Mouse (Mus musculus) urinary bladder, postnatal 14 days (tissue): Measurements from ENCODE around the gene Hist1h1d.
A peak's percentile ranks its signal among the peaks of the same experiment; 100 is the strongest.

Experiments used
- DNase-seq: peaks from one replicate; pipeline ENCODE4 v3.0.0; 2021; ENCODE audit warnings: low spot score

The Hist1h1d gene

DNA sequence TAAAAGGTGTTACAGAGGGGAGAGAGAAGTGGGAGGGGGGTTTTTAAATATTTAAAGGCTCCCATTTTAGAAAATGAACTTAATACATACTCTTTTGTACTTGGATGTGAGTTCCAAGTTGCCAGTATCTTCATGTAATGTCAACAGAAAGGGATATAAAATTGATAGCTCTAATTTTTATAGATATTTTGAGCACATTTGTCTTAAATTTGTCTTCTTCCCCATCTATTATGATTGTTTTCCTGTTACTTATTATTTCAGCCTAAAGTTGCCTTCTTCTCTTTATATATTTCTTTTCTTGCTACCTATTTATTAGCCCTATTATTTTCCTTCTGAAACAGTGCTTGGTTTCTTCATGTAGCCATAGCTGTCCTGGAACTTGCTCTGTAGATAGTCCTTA lies at the start of gene Hist1h1d:
Gene Hist1h1d (plus strand): TSS at position 301 of the 400 bp plus-strand sequence.
- DNase-seq, result no peak

DNA sequence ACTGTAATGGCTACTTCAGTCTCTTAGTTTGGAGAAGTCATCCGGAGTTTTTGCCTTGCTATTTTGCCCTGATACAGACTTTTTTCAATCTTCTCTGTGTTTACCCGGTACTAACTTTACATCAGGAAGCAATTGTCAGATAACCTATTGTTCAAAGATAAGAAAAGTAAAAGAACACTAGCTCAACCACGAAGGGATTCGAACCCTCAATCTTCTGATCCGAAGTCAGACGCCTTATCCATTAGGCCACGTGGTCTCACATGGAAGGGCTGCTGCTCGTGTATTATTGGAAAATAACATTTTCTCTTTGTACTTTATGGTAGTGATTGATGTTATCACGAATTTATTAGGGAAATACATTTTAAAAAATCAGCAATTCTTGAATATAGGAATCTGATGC lies 49.3 kb upstream of the Hist1h1d start:
- peak; percentile 53 for DNase-seq

DNA sequence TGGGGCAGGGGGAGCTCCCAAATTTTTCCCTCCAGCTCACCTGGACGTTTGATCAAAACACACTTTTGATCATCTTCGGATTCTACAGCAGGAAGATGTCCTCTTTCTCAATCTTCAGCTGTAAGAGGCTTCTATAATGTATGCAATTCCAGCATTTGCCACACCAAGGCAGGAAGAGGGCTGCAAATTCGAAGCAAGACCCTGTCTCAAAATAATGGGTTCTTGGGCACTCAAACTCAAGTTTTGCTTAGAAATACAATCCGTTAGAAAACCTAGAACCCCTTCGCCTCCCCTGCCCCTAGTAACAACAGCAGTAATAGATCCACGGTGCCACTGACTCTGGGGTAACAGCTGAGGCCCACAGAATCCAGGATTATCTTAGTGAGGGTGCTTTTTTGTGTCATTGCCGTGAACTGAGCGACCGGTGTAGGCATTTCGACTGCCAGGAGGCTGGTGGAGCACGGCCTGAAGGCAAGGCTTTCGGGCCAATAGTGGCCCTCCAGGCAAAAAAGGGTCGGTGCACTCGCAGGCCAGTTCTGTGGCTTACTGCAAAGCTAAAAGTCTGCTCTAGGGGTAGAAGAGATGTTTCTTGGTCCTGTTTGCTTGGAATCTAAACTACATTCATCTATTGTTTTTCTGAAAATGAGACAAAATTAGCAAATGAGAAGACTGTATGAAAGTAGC lies 47.3 kb upstream of the Hist1h1d start:
- DNase-seq, result no peak

DNA sequence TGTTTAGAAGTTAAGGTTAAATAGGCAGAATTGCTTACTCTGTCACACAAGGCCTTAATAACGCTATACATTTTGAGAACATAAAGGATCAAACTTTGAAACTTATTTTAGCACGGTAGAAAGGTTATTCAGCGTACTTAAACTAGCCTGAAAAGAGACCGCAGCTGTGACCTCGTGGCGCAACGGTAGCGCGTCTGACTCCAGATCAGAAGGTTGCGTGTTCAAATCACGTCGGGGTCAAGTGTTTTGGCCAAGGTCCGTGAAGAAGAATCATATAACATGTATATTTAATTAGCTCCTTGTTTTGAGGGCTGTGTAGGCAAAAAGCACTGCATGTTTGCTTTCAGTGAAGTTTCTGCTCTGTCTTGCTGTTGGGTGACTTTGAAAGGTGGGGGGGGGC lies 46.7 kb upstream of the Hist1h1d start:
- no peak for DNase-seq

DNA sequence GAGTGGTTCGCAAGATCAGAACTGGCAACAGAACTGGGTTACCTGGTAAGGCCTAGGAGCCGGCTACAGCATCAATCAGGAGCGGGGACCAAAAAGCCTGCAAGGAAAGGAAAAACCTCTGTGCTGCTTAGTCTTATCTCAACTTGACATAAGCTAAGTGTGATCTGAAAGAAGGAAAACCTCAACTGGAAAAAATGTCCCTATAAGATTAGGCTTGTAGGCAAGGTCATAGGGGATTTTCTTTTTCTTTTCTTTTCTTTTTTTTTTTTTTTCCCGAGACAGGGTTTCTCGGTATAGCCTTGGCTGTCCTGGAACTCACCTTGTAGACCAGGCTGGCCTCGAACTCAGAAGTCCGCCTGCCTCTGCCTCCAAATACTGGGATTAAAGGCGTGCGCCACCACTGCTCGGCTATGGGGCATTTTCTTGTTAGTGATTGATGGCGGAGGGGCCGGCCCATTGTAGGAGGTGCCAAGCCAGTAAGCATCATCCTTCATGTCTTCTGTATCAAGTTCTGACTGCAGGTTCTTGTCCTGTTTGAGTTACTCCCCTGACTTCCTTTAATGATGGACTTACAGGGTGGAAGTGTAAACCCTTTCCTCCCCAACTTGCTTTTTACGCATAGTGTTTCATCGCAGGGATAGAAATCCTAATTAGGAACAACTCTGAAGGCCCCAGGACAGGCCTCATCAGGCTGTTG lies 46.1 kb upstream of the Hist1h1d start:
- DNase-seq, result no peak

DNA sequence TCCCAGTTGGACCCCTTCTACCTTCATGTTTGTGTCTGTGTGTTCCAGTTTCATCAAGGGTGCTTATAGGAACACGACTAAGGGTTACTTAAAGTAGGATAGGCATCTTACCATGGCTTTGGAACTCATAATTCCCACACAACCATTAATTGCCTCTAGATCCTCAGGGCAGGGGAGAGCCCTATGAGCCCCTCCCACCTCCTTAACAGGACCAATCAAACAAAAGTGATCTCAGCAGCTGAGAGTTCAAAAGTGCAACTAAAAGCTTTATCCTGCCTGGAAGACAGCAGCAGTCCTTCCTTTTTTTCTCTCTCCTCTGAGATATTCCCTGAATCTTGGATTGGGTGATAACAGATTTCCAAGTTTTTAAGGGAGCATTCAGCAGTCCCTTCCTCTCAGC lies 42.9 kb upstream of the Hist1h1d start:
- no peak for DNase-seq

DNA sequence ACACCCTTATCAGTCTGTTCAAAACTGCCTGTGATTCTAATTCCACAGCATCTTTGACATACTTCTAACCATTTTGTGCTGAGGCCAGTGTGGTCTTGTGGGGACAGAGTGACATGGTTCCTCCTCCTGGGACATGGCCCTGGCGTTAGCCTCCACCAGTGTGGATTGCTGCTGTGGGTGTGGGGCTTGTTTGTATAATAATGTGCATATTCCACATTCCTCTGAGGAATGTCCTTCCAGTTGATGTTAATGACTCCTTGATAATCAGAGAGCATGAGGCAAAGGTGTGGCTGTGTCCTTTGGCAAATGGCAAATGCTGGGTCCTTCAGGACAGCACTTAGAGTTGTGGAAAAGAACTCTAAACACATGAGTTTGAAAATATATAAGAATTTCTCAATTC lies 39.5 kb upstream of the Hist1h1d start:
- no peak for DNase-seq

DNA sequence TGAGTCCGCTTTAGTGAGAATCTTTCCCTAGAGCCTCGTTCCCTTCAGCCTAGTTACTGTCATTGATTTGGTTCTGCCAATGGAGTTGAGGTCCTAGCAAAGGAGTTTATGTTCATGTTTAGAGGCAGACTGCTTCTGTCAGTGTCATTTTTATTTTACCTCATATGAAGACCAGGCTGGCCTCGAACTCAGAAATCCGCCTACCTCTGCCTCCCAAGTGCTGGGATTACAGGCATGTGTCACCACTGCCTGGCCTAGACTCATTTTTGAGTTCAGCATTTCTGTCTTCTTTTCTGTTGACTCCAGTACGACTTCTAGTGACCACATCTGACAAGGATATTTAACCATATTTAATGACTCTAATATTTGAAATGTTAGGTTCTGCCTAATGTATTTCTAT lies 37.8 kb upstream of the Hist1h1d start:
- no peak for DNase-seq

DNA sequence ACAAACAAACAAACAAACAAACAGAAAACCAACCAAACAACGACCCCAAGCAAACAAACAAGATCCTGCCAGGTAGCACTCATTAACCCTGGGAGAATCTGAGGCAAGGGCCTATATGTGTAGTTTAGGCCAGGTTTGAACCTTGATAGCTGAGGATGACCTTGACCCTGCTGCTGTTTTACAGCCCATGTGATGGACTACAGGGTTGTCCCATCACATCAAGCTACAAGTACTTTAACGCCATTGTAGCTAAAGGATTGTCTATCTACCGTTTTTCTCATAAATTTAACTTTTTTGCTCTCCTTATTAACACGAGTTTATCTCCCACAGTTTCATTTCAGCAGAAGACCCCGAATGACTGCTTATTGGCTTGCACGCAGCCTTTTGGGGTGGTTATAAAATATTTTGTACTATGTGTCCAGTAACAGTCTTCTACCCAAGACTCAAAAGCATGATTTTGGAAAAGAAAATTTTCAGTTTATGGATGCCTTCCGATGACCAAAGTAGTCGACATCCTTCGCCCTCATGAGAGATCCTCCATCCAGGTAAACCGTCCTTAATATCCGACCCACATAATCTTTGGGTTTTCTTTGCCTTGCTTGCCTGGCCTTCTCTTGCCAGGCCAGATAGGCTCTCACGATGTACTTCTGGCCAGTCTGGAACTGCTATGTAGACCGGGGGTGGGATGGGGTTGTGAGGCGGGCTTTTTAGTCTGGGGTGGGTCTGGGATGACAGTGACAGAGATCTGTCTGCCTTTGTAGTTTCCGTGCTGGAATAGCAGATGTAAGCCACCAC lies 37.0 kb upstream of the Hist1h1d start:
- no peak for DNase-seq

DNA sequence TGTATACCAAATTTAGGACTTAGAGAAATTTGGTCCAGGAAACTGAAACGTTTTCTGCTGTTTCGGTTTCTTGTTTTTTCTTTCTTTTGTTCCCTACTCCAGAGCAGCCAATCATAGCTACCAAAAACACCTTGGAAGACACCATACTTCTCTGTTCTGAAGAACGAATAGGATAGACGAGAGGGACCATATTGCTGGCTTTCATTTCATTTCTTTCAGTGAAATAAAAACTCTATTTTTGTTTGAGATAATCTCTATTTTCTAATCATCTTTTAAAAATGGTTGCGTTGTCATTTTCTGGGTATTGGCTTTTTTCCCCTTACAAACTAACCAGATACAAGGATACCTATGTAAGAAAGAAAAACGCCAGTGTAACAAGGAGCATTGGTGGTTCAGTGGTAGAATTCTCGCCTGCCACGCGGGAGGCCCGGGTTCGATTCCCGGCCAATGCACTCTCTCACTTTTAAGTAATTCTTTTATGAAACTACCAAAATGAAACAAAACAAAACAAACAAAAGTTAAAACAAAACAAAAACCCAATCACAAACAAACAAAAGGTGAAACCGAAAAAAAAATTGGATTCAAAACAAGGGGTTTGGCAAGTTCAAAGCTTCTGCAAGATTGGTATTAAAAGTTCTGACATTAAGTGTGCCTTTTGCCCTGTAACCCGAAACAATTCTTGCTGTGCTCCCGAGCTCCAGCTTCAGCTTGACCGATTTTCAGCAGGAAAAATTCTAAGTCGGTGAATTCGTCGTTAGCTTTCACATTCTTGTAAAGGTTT lies 36.0 kb upstream of the Hist1h1d start:
- peak; percentile 75 for DNase-seq

DNA sequence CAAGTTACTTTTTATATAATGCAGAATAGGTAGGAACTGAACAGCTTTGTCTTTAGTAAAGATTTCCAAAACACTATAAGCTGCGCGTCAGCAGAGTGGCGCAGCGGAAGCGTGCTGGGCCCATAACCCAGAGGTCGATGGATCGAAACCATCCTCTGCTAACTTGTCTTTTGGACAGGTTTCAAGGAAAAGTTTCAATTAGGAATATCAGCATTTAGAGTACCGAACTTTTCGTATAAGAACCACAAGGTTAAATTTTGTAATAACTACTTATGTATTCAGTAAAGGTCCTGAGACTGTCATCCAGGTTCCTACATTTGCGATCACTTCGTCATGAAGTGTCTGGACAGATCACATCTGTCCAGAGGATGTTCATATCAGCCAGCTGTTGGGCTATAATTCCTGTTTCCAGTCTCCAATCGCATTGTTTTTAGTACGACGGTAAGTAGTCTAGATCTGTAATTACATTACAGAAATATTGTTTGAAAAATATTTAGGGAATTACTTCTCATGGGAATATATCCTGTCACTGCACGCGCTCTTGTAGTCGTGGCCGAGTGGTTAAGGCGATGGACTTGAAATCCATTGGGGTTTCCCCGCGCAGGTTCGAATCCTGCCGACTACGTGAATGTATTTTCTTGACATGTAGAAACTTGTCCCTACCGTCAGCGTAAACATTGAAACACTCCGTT lies 35.3 kb upstream of the Hist1h1d start:
- peak; percentile 90 for DNase-seq

DNA sequence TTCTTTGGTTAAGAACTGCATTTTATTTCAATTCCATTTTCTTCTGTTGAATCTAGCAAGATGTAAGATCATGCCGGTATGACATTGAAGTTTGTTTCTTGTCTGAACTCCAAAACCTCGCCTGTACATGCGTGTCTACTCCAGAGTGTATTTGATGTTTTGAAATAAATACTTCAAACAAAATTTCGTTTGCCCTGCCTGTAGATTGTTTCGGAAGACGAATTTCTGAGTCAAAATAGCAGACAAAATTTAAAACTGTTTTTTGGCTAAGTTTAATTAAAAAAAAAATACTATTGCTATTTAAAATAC lies 34.8 kb upstream of the Hist1h1d start:
- DNase-seq, result no peak

DNA sequence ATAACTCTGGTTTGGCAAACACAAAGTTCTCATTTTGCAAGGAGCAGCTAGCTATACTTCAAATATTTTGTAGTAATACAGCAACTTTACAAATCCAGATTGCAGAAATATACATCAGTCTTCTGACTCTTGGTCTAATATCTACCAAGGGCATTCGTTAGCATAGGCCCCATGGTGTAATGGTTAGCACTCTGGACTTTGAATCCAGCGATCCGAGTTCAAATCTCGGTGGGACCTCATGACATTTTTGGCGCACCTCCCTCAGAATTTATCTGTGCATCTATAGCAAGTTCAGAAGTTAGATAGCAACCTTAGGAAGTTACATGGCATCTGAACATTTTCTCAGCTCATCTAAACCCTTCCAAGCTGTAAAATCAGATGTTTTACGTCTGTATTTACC lies 34.2 kb upstream of the Hist1h1d start:
- DNase-seq, result peak; percentile 76

DNA sequence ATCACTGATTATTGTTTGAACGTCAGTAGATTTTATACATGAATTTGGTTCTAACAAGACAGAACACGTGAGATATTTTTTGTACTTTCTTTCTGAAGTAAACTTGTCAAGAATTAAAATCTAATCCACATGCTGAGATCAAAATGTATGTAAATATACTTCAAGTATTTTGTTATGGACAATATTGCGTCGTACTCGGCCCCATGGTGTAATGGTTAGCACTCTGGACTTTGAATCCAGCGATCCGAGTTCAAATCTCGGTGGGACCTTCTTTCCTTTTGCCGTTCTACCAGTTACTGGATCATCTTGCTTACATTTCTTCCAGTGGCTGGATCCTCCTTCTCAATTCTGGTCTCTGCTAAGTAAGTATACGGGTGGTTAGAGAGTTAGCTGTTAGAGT lies 33.6 kb upstream of the Hist1h1d start:
- peak; percentile 76 for DNase-seq

DNA sequence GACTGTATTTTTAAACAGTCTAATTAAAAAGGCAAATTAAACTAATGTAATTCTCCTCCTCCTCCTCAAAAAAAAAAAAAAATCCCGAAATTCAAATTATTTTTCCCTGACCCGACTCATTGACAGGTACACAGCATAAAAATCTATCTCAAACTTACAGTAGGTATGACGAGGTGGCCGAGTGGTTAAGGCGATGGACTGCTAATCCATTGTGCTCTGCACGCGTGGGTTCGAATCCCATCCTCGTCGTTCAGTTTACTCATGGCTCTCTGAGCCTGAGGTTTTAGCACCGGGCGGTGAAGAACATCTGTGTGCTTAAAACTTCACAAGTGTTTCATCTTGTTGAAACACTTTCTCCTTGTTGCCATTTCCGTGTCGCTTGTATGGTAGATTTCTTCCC lies 31.4 kb upstream of the Hist1h1d start:
- DNase-seq, result peak; percentile 76

DNA sequence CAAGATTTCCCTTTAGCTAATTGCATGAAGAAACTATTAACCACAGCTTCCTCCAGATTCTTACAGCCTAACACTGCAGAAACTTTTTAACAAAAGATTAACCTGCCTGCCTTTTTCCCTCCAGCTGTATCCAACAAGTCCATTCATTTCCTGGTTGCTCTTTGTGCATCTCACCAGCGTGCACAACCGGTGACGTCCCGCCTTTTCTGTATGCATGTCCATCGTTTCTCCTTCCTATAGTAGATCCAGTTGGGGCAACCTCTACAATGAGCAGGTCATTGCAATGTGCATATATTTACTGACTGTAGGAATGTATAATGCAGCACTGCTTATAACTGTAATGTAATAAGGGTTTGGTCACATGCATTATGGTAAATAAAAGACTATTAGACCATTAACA lies 29.1 kb upstream of the Hist1h1d start:
- DNase-seq, result no peak

DNA sequence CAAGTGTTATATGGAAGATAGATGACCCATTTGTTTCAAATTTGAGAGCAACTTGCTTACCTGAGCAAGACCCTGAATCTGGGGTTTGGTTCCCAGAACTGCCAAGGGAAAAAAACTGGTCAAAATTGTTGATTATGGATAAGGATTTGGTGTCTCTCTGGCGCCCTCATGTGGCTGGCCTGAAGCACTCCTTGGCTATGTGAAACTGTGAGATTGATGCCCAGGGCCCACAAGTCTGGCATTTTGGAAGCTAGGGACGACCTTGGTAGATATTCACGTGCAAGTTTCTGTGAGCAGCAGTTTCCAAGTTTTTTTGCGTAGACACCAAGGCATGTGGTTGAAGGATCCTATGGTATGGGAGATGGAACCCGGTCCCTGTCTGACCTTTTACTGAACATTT lies 28.4 kb upstream of the Hist1h1d start:
- peak; percentile 75 for DNase-seq

DNA sequence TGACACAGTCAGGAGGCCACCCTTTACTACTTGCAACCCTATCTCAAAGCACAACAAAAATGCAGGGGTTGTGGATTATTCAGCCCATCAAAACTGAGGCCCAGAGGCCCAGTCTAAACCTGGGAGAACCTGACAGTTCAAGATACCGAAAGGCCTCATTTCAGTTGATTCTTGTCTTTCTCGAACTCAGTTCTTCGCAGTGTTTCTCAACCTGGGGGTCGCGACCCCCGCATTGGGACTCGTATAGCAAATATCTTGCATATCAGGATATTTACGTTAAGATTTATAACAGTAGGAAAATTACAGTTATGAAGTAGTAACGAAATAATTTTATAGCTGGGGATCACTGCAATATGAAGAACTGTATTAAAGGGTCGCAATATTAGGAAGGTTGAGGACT lies 27.2 kb upstream of the Hist1h1d start:
- DNase-seq, result no peak

DNA sequence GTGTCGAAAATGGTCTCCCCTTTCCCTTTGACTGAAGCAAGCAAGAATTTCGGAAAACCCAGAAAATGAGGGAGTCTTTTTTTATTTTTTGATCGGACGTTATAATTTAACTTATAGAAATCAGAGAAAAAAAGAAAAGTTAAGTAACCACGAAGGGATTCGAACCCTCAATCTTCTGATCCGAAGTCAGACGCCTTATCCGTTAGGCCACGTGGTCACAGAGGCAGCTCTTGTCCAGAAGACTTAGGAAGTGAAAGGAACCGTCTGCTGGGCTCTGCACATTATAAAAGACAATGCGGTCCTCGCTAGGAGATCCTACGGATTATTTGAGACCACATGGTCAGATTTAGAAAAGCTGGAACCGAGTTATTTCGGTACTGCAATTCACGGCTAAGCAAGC lies 26.8 kb upstream of the Hist1h1d start:
- DNase-seq, result peak; percentile 92

DNA sequence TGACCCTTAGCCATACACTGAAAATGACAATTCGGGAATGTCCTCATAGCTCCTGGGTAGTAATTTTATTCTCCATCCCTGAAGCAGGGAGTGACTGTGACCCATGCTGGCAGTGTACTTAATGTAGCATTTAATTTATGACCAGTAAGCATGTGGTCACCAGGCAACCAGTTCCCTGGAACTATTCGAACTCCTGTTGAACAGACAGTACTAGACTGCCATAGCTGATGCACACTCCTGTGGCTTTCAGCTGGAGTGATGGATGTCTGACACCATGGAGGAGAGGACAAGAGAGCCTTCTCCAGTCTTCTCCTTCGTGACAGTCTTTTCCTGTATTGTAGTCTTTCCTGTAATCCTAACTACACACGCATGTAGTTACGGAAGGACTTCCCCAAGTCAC lies 24.1 kb upstream of the Hist1h1d start:
- no peak for DNase-seq

DNA sequence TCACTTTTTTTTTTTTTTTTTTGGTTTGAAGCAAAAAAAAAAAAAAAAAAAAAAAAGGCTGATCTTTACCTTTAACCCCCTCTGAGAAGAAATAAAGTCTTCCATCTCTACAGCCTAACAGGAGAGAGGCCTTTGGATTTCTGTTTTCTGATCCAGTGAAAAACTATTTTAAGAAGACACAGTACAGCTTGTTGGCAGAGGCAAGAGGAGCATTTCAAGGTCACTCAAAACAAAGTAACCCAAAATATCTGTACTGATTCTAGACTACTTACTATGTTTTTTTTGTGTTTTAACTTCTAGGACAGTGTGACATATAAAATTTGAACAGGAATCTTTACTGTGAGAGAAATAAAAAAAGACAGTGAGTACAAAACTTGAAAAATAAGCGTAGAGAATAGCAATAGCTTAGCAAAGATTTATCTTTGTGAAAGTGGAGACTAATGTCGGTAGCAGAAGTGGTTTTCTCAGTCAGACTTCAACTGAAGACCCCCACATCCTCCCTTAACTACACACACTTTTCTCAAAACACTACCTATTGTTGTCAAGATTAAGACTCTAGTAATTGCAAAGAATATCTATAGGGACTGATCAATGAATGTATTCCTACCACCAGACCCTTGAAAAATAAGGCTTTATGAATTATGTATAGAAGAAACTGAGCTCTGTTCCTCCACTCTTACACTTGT lies 23.4 kb upstream of the Hist1h1d start:
- no peak for DNase-seq
